Comparison of ENCODE assay signal across 7 mouse cellular contexts in genomic region chrX:47891907-47892430, GRCm38 (mm10). TPM values are rescaled to one million over a fixed set of nuclear protein-coding genes. Genes with fewer than 3 reads are reported as not detected.
DNase-seq lines count a peak whose midpoint lies in the region; ATAC-seq and TF ChIP-seq lines count a peak whose summit lies in the region.

No protein-coding gene starts in this region.

- H3K4me1 ChIP-seq in cerebellum, adult 2 months (ENCODE audit: control insufficient read depth, insufficient read depth, low read length): peaks cover 3% of the 10 kb centered on the region; the same call in 1 of the 2 replicates
- H3K4me1 ChIP-seq in forebrain, embryonic 14.5 days (ENCODE audit: control insufficient read depth, insufficient read depth, low read length): peaks cover 3% of the 10 kb centered on the region; the same call in 1 of the 2 replicates
- no peaks in the 10 kb centered on the region for H3K4me1 ChIP-seq in midbrain, embryonic 11.5 days (ENCODE audit: control insufficient read depth, insufficient read depth, low read length)
- H3K4me1 ChIP-seq in testis, adult 2 months (ENCODE audit: control insufficient read depth, insufficient read depth, low read length): no peaks in the 10 kb centered on the region

- peak overlapping the region; percentile 77 for H3K9ac ChIP-seq in forebrain, embryonic 14.5 days (ENCODE audit: low read length)
- H3K9ac ChIP-seq in midbrain, embryonic 11.5 days (ENCODE audit: low read length): peak overlapping the region; percentile 74

- H3K27me3 ChIP-seq in cerebellum, adult 2 months (ENCODE audit: control insufficient read depth, insufficient read depth, low read length): no peaks in the 10 kb centered on the region
- no peaks in the 10 kb centered on the region for H3K27me3 ChIP-seq in forebrain, embryonic 14.5 days (replicated peaks; ENCODE audit: control insufficient read depth, insufficient read depth, low read length)
- no peaks in the 10 kb centered on the region for H3K27me3 ChIP-seq in midbrain, embryonic 11.5 days (ENCODE audit: control insufficient read depth, insufficient read depth, low read length)
- H3K27me3 ChIP-seq in testis, adult 2 months (ENCODE audit: control insufficient read depth, insufficient read depth, low read length): no peaks in the 10 kb centered on the region

- 4% methylated on average over 28 of the region's 36 CpGs for WGBS in cerebellum, adult 2 months
- 34% methylated on average over 22 of the region's 36 CpGs for WGBS in forebrain, embryonic 14.5 days
- WGBS in midbrain, embryonic 11.5 days: 14% methylated on average over 27 of the region's 36 CpGs

- no peak for TF ChIP-seq CTCF in cerebellum, adult 2 months (IDR thresholded peaks at IDR 0.05; ENCODE audit: borderline replicate concordance, insufficient read depth, low read depth, low read length)
- no peak for TF ChIP-seq CTCF in testis, adult 2 months (IDR thresholded peaks at IDR 0.05; ENCODE audit: control insufficient read depth, insufficient read depth, insufficient replicate concordance, low read depth, low read length)

- peak; percentile 5 for DNase-seq in ovary, postnatal 10 days (ENCODE audit: low spot score)
- no peak for DNase-seq in ovary, adult 18-20 months (ENCODE audit: low spot score)
- DNase-seq in cerebellum, adult 2 months: peak; percentile 39 to 47
- DNase-seq in forebrain, embryonic 14.5 days (ENCODE audit: low spot score): no peak
- DNase-seq in layer of hippocampus, adult 18-20 months (ENCODE audit: low spot score in 2 of 2): peak; percentile 12 to 20
- DNase-seq in midbrain, embryonic 11.5 days (ENCODE audit: low spot score, missing footprints): peak; percentile 89

- H3K36me3 ChIP-seq in forebrain, embryonic 14.5 days (ENCODE audit: control insufficient read depth, insufficient read depth, low read length): no peaks in the 10 kb centered on the region
- no peaks in the 10 kb centered on the region for H3K36me3 ChIP-seq in midbrain, embryonic 11.5 days (ENCODE audit: control insufficient read depth, insufficient read depth, low read length)
- no peaks in the 10 kb centered on the region for H3K36me3 ChIP-seq in testis, adult 2 months (ENCODE audit: control insufficient read depth, insufficient read depth, low read length)

- peak overlapping the region; percentile 58 for H3K4me2 ChIP-seq in forebrain, embryonic 14.5 days (ENCODE audit: low read length)
- H3K4me2 ChIP-seq in midbrain, embryonic 11.5 days: peak overlapping the region; percentile 59

- H3K27ac ChIP-seq in cerebellum, adult 2 months (ENCODE audit: insufficient read depth, low read length): no peak overlapping the region
- peak overlapping the region; percentile 78 for H3K27ac ChIP-seq in forebrain, embryonic 14.5 days (ENCODE audit: low read depth, low read length)
- H3K27ac ChIP-seq in midbrain, embryonic 11.5 days (ENCODE audit: low read depth, low read length): no peak overlapping the region
- H3K27ac ChIP-seq in testis, adult 2 months (ENCODE audit: control insufficient read depth, insufficient read depth, low read depth, low read length): peak overlapping the region; percentile 84

- no peaks in the 10 kb centered on the region for H3K9me3 ChIP-seq in forebrain, embryonic 14.5 days (replicated peaks; ENCODE audit: control insufficient read depth, low read length)
- no peaks in the 10 kb centered on the region for H3K9me3 ChIP-seq in midbrain, embryonic 11.5 days (ENCODE audit: control insufficient read depth, low read length)

- peak overlapping the region; percentile 77 for H3K4me3 ChIP-seq in cerebellum, adult 2 months (replicated peaks; ENCODE audit: insufficient read depth, low read depth, low read length)
- peak overlapping the region; percentile 50 for H3K4me3 ChIP-seq in forebrain, embryonic 14.5 days (ENCODE audit: low read depth, low read length)
- peak overlapping the region; percentile 56 for H3K4me3 ChIP-seq in midbrain, embryonic 11.5 days (ENCODE audit: low read depth, low read length)
- peak overlapping the region; percentile 92 for H3K4me3 ChIP-seq in testis, adult 2 months (ENCODE audit: control insufficient read depth, low read depth, low read length)

- ATAC-seq in forebrain, embryonic 14.5 days: peak; percentile 88
- ATAC-seq in midbrain, embryonic 11.5 days (ENCODE audit: low FRiP score): peak; percentile 86

- TF ChIP-seq POLR2A in cerebellum, adult 2 months (IDR thresholded peaks at IDR 0.05; ENCODE audit: borderline replicate concordance, insufficient read depth, low read length): no peak
- no peak for TF ChIP-seq POLR2A in testis, adult 2 months (IDR thresholded peaks at IDR 0.05; ENCODE audit: control insufficient read depth, low read depth, low read length)

RNA-seq across cellular contexts. Expression of gene Smarca1, which starts 0.8 kb away (rescaled TPM):
- polyA plus RNA-seq in cerebellum, adult 2 months (2012; rRNA removed): 5.7 and 6.1 TPM in 2 replicates
- polyA plus RNA-seq in forebrain, embryonic 14.5 days (2014; fragmentation: Nextera tagmentation; extraction: Ambion mirVana): 26.2 and 34.3 TPM in 2 replicates
- 10 to 100 TPM; 36.6 to 36.8 TPM for total RNA-seq in layer of hippocampus, adult 18-20 months (2021)
- polyA plus RNA-seq in midbrain, embryonic 11.5 days (2014; fragmentation: Nextera tagmentation; extraction: Ambion mirVana): 30.8 and 35.4 TPM in 2 replicates
- 1.2 and 1.5 TPM in 2 replicates for polyA plus RNA-seq in testis, adult 2 months (2012; rRNA removed)

RNA-seq across cellular contexts. Expression of gene Ocrl, which starts 20.2 kb away (rescaled TPM):
- 50.6 and 52.6 TPM in 2 replicates for polyA plus RNA-seq in cerebellum, adult 2 months (2012; rRNA removed)
- polyA plus RNA-seq in forebrain, embryonic 14.5 days (2014; fragmentation: Nextera tagmentation; extraction: Ambion mirVana): 22.5 and 24.5 TPM in 2 replicates
- 10 to 100 TPM; 47.5 to 56.2 TPM for total RNA-seq in layer of hippocampus, adult 18-20 months (2021)
- 21.5 and 26.1 TPM in 2 replicates for polyA plus RNA-seq in midbrain, embryonic 11.5 days (2014; fragmentation: Nextera tagmentation; extraction: Ambion mirVana)
- polyA plus RNA-seq in testis, adult 2 months (2012; rRNA removed): 7.1 and 7.2 TPM in 2 replicates

Comparison
In these comparisons a context has a peak if more than half of its experiments do, and no peak if none do; other contexts are left out.
1. DNase-seq: peak in ovary, postnatal 10 days (single experiment), cerebellum, adult 2 months (2 of 2), layer of hippocampus, adult 18-20 months (2 of 2) and midbrain, embryonic 11.5 days (single experiment); none in ovary, adult 18-20 months (single experiment) and forebrain, embryonic 14.5 days (single experiment).
2. H3K27ac ChIP-seq: peak in forebrain, embryonic 14.5 days (single experiment) and testis, adult 2 months (single experiment); none in cerebellum, adult 2 months (single experiment) and midbrain, embryonic 11.5 days (single experiment).
3. Peak in every context shown above with its lines, with median percentiles within 50 percentile points of each other: H3K4me3 ChIP-seq.